Mouse (Mus musculus) liver, embryonic 14.5 days (tissue): Measurements from ENCODE around the gene Foxo6.

Experiments used
- CTCF ChIP-seq: IDR thresholded peaks from 2 replicates; pipeline ENCODE4 v1.5.1; 2016; ENCODE audit warnings: antibody characterized with exemption, low read depth, control low read depth
- EP300 ChIP-seq: IDR thresholded peaks from 2 replicates; pipeline ENCODE4 v1.6.1; 2016; ENCODE audit warnings: antibody characterized with exemption, low read depth

DNA sequence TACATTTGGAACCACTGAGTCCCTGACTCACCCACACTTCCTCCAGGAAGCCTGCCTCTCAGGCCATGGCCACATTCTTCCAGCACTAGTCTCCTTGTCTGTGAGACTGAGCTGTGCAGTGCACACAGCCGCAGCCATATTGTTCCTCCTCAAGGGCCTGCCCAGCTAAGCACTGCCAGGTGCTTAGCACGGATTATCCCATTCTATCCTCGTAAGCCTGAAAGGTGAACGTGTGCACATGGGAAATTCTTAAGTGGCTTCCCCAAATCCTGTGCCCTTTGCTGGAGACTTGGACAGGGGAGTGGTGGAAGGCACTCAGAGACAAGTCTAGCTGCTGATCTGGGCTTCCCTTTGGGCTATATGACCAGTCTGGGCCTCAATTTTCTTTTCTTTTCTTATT is 29.6 kb upstream of the Foxo6 start:
- TF ChIP-seq CTCF: no peak
- TF ChIP-seq EP300: no peak
